Mouse (Mus musculus) midbrain, embryonic 10.5 days (tissue): ENCODE data around the gene Ikbke. TPM values are rescaled to one million over a fixed set of nuclear protein-coding genes. Genes with fewer than 3 reads are reported as not detected.
"Not testable (repeated sequence)": the region's sequence is repeated elsewhere in the genome, so short reads cannot be mapped to it uniquely, and the experiment has no call there.

ENCODE experiments used
- DNase-seq: peaks from one replicate; pipeline ENCODE4 v3.0.0-alpha.2; 2017; ENCODE audit warnings: low spot score
- H3K27ac ChIP-seq: fragments of 300-500 bp; sonication (generic); replicated peaks from 2 replicates; pipeline ENCODE4 v1.5.1; 2016; ENCODE audit warnings: mild to moderate bottlenecking
- H3K27me3 ChIP-seq: fragments of 300-500 bp; sonication (generic); 2 replicates; pipeline ENCODE4 v1.6.1; 2016; ENCODE audit warnings: low read depth, mild to moderate bottlenecking; ENCODE audit not compliant: poor library complexity, severe bottlenecking
- H3K36me3 ChIP-seq: fragments of 300-500 bp; sonication (generic); 2 replicates; pipeline ENCODE4 v1.6.1; 2016; ENCODE audit warnings: mild to moderate bottlenecking, moderate library complexity
- H3K4me1 ChIP-seq: fragments of 300-500 bp; sonication (generic); 2 replicates; pipeline ENCODE4 v1.6.1; 2016
- H3K4me3 ChIP-seq: fragments of 300-500 bp; sonication (generic); 2 replicates; pipeline ENCODE4 v1.5.1; 2016; ENCODE audit warnings: mild to moderate bottlenecking, moderate library complexity
- H3K9me3 ChIP-seq: fragments of 300-500 bp; sonication (generic); replicated peaks from 2 replicates; pipeline ENCODE4 v1.6.1; 2016; ENCODE audit warnings: mild to moderate bottlenecking
- WGBS: fragments of 180-500 bp; shearing (Covaris S2); methylation state at CpG from one replicate; pipeline ENCODE4 v1.1.7; 2016; 5-methylcytosine and 5-hydroxymethylcytosine counted together
- polyA plus RNA-seq: library from polyadenylated mRNA; unstranded; fragments of >200 nt; fragmentation: Nextera tagmentation; extraction: Ambion mirVana; gene quantifications from 2 replicates; pipeline ENCODE4 v1.2.1, GENCODE M21; 2016

The Ikbke gene
- 0.54 and 1.2 TPM in 2 replicates for polyA plus RNA-seq

DNA sequence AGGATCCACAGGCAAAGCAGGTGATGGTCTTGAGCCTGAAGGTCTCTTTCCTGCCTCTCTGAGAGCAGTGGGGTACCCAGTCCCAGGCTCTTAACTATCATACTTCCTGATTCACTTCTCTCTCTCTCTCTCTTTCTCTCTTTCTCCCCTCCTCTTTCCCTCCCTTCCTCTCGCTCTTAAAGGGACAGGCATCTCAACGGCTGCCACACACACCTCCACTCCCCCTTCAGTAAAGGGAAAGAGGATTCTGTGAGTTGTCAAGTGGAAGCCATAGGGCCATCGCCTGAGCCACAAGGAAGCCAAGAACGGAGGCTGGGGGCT lies at the start of gene Ikbke:
Ikbke (minus strand) TSS at position 151 of the 321 bp plus-strand sequence.
- no peaks in the 10 kb centered on the region for H3K36me3 ChIP-seq
- no peak within 1 kb of the TSS for H3K4me3 ChIP-seq
- 45% methylated on average over 4 of the region's 4 CpGs for WGBS
- H3K27me3 ChIP-seq: no peaks in the 10 kb centered on the region
- no peak for DNase-seq
- no peak within 1 kb of the TSS; the same call in 1 of the 2 replicates for H3K27ac ChIP-seq
- peaks cover 8% of the 10 kb centered on the region; the same call in 1 of the 2 replicates for H3K4me1 ChIP-seq
- no peaks in the 10 kb centered on the region for H3K9me3 ChIP-seq

DNA sequence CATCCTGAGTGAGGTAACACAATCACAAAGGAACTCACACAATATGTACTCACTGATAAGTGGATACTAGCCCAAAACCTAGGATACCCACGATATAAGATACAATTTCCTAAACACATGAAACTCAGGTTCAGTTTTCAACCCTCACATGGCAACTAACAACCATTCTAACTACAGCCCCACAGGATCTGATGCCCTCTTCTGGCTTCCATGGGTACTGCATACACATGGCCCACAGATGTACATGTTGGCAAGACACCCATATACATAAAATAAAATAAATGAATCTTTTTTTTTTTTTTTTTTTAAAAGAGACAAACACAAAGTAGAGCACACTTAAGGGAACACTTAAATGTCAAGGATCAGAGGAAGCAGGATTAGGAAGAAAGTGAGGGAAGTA lies 49.7 kb upstream of the Ikbke start:
- not testable (repeated sequence) for H3K4me3 ChIP-seq, DNase-seq, H3K4me1 ChIP-seq, H3K27ac ChIP-seq, H3K9me3 ChIP-seq, H3K27me3 ChIP-seq
- H3K36me3 ChIP-seq: peaks cover 59% of the 10 kb centered on the region
- 97% methylated on average over 1 of the region's 1 CpGs for WGBS

DNA sequence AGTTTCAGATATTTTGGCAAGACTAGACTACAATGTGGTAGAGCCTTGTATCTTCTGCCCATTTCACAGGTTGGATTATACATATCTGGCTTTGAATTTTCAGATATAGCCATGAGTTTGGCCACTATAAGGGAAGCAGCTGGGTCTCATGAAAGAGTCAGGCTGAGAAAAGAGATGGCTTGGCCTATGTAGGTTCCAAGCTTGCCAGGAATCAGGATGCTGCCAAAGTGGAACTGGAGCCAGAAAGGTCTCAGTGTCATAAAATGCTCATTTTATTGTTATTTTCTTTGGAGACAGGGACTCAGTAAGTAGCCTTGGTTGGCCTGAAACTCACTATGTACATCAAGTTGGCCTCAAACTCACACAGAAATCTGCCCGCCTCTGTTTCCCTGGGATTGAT lies 47.8 kb upstream of the Ikbke start:
- no peak for DNase-seq
- Histone ChIP-seq H3K27ac (no peak overlapping the region), H3K4me3 (no peak overlapping the region), H3K4me1 (no peaks in the 10 kb centered on the region), H3K36me3 (peaks cover 52% of the 10 kb centered on the region), H3K27me3 (no peaks in the 10 kb centered on the region), H3K9me3 (no peaks in the 10 kb centered on the region)
- 100% methylated on average over 1 of the region's 1 CpGs for WGBS

DNA sequence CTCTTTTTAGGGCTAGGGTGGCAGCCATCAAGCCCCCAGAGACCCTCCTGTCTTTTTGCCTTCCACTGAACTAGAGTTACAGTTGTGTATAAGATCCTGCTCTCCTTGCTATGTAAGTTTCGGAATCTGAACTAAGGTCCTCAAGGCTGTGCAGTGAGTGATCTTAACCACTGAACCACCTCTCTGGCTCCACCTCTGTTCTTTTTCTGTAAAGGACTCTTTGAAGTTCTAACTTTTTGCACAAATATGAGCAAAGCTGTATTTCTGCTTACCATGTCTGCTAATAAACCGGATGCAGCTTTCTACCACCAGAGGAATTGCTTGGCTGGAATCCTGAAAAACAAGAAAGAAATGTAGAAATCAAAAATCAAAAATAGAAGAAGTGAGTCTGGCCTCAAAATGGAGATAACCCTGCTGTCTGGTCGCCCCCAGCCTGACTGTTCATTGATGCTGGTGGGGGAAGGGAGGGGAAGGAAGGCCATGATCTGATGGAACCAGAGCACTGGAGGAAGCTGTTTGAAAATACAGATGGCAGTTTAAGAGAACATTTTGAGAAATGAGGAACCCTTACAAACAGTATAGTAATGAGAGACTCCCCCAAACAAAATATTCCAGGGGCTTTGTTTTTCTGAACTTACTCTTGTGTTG lies 45.5 kb upstream of the Ikbke start:
- H3K4me1 ChIP-seq: no peaks in the 10 kb centered on the region
- no peak overlapping the region for H3K4me3 ChIP-seq
- H3K36me3 ChIP-seq: peaks cover 51% of the 10 kb centered on the region
- H3K27me3 ChIP-seq: no peaks in the 10 kb centered on the region
- WGBS: 86% methylated on average over 3 of the region's 3 CpGs
- no peaks in the 10 kb centered on the region for H3K9me3 ChIP-seq
- no peak for DNase-seq
- no peak overlapping the region for H3K27ac ChIP-seq

DNA sequence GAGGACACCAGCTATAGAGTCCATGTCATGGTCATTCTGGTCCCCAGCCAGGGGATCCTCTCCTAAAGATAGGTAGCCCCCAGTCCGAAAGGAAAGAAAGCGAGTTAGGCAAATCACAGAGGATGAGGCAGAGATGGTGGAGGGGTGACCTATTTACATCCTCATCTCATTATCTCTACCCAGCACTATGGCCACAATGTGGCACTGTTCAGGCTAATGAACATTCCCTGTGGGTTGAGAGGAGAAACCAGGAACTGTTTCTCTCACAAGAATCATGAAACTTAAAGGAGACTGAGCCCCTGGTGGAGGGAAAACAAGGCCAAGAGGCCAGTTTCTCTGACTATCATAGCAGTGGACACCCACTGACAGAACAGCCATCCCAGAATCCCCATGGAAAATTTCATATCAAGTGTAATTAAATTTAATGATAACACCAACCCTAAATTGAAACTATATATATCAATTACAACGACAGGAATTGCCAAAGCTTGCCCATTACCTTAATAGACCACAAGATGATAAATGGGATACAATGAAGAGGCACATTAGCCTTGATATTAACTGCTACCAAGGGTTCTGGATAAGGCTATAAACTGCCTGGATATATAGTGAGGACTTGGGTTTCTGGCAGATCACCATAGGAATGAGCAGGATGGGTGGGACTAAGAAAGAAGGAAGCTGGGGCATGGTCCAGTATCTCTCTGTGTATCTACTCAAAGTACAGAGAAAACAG lies 40.4 kb upstream of the Ikbke start:
- no peak for DNase-seq

DNA sequence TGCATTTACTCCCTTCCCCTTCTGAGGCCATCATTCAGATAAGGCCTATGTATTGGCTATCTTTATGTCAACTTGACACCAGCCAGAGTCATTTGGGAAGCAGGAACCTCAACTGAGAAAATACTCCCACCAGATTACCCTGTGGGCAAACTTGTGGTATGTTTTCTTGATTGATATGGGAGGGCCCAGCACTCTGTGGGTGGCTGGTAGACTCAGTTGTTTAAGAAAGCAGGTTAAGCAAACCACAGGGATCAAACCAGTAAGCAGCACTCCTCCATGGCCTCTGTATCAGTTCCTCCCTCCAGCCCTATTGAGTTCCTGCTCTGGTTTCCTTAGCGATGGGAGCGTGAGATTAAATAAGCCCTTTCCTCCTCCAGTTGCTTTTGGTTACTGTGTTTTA lies 39.0 kb upstream of the Ikbke start:
- H3K4me1 ChIP-seq: no peaks in the 10 kb centered on the region
- no peaks in the 10 kb centered on the region for H3K9me3 ChIP-seq
- peaks cover 73% of the 10 kb centered on the region for H3K36me3 ChIP-seq
- H3K27me3 ChIP-seq: no peaks in the 10 kb centered on the region
- no peak overlapping the region for H3K27ac ChIP-seq
- DNase-seq: no peak
- H3K4me3 ChIP-seq: no peak overlapping the region
- 87% methylated on average over 2 of the region's 2 CpGs for WGBS

More for the DNA sequence above, 40.4 kb upstream of the Ikbke start:
- H3K4me3 ChIP-seq: no peak overlapping the region
- WGBS: 87% methylated on average over 3 of the region's 3 CpGs
- peaks cover 66% of the 10 kb centered on the region for H3K36me3 ChIP-seq
- no peaks in the 10 kb centered on the region for H3K4me1 ChIP-seq
- no peaks in the 10 kb centered on the region for H3K27me3 ChIP-seq
- H3K9me3 ChIP-seq: no peaks in the 10 kb centered on the region
- no peak overlapping the region for H3K27ac ChIP-seq

DNA sequence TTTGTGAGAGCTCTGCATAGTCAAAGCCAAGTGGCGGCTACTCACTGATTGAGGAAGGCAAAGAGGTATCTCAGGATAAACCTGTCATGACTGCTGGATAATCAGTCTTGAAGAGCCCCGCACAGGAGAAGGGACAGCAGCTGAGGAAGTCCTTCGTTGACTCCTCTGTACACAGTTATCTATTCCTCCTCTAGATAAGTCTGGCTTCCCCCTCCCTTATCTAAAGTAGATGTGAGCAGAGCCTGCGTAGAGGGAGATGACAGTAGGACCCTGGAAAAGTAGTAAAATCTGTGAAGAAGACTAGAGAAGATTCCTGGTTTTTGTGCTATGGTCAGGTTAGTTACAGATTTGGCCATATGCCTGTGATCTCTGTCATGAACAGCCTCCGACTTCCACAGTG lies 38.2 kb upstream of the Ikbke start:
- no peak overlapping the region for H3K27ac ChIP-seq
- 88% methylated on average over 5 of the region's 5 CpGs for WGBS
- no peaks in the 10 kb centered on the region for H3K9me3 ChIP-seq
- no peaks in the 10 kb centered on the region for H3K27me3 ChIP-seq
- no peak overlapping the region for H3K4me3 ChIP-seq
- peaks cover 80% of the 10 kb centered on the region for H3K36me3 ChIP-seq
- no peaks in the 10 kb centered on the region for H3K4me1 ChIP-seq
- no peak for DNase-seq

DNA sequence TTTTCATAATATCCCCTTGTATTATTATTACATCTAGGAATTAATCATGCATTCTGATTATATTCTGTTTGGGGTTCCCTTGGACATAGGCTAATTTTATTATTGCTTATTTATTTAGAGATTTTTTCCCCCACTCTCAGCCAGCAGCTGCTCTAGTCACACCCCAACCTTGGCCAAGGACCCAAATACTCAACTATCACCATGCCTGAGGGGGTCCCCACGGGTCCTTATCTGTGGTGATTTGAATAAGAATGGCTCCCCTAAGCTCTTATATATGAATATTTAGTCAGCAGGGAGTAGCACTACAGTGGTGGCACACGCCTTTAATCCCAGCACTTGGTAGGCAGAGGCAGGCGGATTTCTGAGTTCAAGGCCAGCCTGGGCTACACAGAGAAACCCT lies 31.9 kb upstream of the Ikbke start:
- Histone ChIP-seq H3K27ac (no peak overlapping the region), H3K36me3 (peaks cover 71% of the 10 kb centered on the region), H3K9me3 (no peaks in the 10 kb centered on the region), H3K4me3 (no peak overlapping the region), H3K27me3 (no peaks in the 10 kb centered on the region), H3K4me1 (no peaks in the 10 kb centered on the region)
- no peak for DNase-seq
- WGBS: 84% methylated on average over 3 of the region's 3 CpGs

DNA sequence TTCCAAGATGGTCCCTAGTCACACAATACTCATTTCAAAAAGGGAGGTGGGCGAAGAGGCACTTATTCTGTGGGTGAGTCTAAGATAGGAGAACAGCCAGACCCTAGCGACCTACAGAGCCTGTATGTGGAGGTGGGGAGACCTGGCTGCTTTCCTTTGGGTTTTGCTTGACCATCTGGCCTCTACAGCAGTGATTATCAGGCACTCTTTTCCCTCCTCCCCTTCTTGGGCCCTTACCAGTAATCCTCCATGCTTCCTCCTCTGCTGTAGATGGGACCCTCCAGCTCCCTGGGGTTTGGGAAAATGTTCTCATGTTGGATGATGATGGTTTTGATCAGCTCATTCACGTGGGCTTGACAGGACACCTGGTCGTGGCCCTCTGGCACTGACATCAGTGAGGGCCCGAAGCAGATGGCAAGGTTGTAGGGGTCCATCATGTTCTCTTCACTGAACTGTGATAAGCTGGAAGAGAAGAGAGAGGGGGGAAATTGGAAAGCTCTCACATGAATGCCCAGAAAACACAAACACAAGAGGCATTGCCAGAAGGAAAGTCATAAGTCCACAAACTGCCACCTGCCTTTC lies 30.9 kb upstream of the Ikbke start:
- Histone ChIP-seq H3K9me3 (no peaks in the 10 kb centered on the region), H3K36me3 (peaks cover 62% of the 10 kb centered on the region), H3K27me3 (no peaks in the 10 kb centered on the region), H3K27ac (no peak overlapping the region), H3K4me1 (no peaks in the 10 kb centered on the region), H3K4me3 (no peak overlapping the region)
- no peak for DNase-seq
- WGBS: 95% methylated on average over 5 of the region's 5 CpGs

DNA sequence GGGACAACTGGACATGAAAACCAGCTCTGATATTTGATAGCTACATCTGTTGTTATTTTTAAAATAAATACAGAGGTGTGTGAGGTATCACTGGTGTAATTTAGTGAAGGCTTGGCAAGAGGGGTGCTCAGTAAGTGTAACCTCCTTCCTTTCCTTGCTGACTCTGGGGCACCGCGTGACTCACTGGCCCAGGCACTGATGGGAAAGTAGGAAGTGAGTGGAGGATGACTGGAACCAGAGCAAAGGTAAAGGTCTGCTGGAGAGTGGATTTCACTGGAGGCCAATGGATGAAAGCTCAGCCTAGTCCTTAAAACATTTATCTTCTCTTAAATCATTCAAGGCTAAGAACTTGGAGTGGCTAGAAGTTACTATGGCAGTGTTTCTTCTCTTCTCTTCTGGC lies 21.3 kb upstream of the Ikbke start:
- no peaks in the 10 kb centered on the region for H3K9me3 ChIP-seq
- H3K4me1 ChIP-seq: no peaks in the 10 kb centered on the region
- 98% methylated on average over 2 of the region's 2 CpGs for WGBS
- no peak overlapping the region for H3K4me3 ChIP-seq
- no peak overlapping the region for H3K27ac ChIP-seq
- peaks cover 59% of the 10 kb centered on the region for H3K36me3 ChIP-seq
- DNase-seq: no peak
- H3K27me3 ChIP-seq: no peaks in the 10 kb centered on the region

DNA sequence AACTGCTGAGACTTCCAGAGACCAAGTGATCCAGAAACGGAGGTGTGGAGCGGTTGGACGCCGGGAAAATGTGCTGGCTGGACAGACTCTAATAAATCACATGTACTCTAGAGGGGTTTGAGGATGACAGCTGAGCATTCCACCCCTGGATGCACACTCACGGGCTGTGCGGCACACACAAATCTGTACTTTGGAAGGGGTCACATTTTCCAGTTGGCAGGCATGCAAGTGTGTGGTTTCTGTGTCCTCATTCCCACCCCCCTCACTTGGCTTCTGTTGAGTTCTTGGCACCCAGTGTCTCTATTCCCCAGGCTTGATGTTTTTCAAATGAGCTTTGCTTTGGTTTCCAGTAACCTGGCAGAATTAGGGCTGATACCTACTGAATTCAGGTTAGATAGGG lies 20.4 kb upstream of the Ikbke start:
- 96% methylated on average over 6 of the region's 6 CpGs for WGBS
- Histone ChIP-seq H3K4me1 (no peaks in the 10 kb centered on the region), H3K27me3 (no peaks in the 10 kb centered on the region), H3K9me3 (no peaks in the 10 kb centered on the region), H3K4me3 (no peak overlapping the region), H3K36me3 (peaks cover 68% of the 10 kb centered on the region), H3K27ac (no peak overlapping the region)
- DNase-seq: no peak

DNA sequence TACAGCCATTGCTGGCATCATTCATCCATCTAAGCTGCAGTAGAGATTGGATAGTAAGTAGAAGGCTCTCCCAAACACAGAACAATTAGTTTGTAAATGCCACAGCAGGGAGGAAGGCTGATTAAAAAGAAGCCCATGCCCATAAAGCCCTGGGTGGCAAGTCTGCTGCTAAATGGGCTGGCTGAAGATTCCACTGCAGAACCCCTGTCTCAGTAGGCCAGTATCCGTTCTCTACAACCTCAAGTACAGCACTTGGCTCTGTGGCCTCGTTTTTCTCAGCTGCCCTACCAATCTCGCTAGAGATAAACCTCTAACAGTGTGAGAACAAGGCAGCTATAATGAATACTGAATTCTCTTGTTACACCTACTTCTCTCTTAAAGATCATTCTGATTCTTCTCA lies 19.8 kb upstream of the Ikbke start:
- WGBS: 63% methylated on average over 3 of the region's 3 CpGs
- H3K4me3 ChIP-seq: no peak overlapping the region
- H3K36me3 ChIP-seq: peaks cover 74% of the 10 kb centered on the region
- no peak overlapping the region for H3K27ac ChIP-seq
- H3K4me1 ChIP-seq: no peaks in the 10 kb centered on the region
- no peaks in the 10 kb centered on the region for H3K9me3 ChIP-seq
- no peaks in the 10 kb centered on the region for H3K27me3 ChIP-seq
- no peak for DNase-seq

DNA sequence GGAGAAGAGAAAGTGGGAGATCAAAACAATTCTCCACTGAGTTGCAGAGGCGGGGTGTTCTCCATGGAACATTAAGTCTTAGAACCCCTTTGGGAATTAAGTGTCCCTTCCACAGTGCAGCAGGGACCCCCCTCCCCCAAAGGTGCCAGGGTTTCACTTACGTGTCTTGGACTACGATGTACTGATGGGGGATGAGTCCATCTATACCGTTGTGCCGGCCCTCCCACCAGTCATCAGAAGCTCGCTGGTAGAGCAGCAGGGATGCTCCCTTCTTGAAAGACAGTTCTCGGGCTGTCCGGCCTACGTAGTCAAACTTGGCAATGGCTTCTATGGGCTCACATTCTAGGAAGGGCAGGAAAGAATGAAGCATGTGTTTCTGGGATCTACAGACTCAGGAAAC lies 18.8 kb upstream of the Ikbke start:
- Histone ChIP-seq H3K4me3 (no peak overlapping the region), H3K27me3 (no peaks in the 10 kb centered on the region), H3K36me3 (peaks cover 84% of the 10 kb centered on the region), H3K4me1 (no peaks in the 10 kb centered on the region), H3K9me3 (no peaks in the 10 kb centered on the region), H3K27ac (no peak overlapping the region)
- DNase-seq: no peak
- 93% methylated on average over 9 of the region's 9 CpGs for WGBS
